Mouse (Mus musculus) forebrain, embryonic 15.5 days (tissue): ENCODE measurements around the gene Hivep3. TPM values are rescaled to one million over a fixed set of nuclear protein-coding genes. Genes with fewer than 3 reads are reported as not detected.

Source experiments
- ATAC-seq: fragments of 200-750 bp; cut with Nextera tagmentation; replicated peaks from 2 replicates; pipeline ENCODE4 v1.8.0; 2017; ENCODE audit warnings: mild to moderate bottlenecking, moderate TSS enrichment, moderate library complexity
- H3K27ac ChIP-seq: fragments of 300-500 bp; sonication (generic); replicated peaks from 2 replicates; pipeline ENCODE4 v1.5.1; 2015; ENCODE audit warnings: mild to moderate bottlenecking, inconsistent platforms
- H3K27me3 ChIP-seq: fragments of 300-500 bp; sonication (generic); 2 replicates; pipeline ENCODE4 v1.6.1; 2015; ENCODE audit warnings: inconsistent platforms
- H3K36me3 ChIP-seq: fragments of 300-500 bp; sonication (generic); 2 replicates; pipeline ENCODE4 v1.6.1; 2015; ENCODE audit warnings: mild to moderate bottlenecking, inconsistent platforms
- H3K4me1 ChIP-seq: fragments of 300-500 bp; sonication (generic); 2 replicates; pipeline ENCODE4 v1.6.1; 2015; ENCODE audit warnings: inconsistent platforms
- H3K4me2 ChIP-seq: fragments of 300-500 bp; sonication (generic); replicated peaks from 2 replicates; pipeline ENCODE4 v1.6.1; 2015; ENCODE audit warnings: mild to moderate bottlenecking, inconsistent platforms
- H3K4me3 ChIP-seq: fragments of 300-500 bp; sonication (generic); 2 replicates; pipeline ENCODE4 v1.5.1; 2015; ENCODE audit warnings: mild to moderate bottlenecking, inconsistent platforms
- H3K9ac ChIP-seq: fragments of 300-500 bp; sonication (generic); replicated peaks from 2 replicates; pipeline ENCODE4 v1.6.1; 2015; ENCODE audit warnings: mild to moderate bottlenecking, inconsistent platforms
- H3K9me3 ChIP-seq: fragments of 300-500 bp; sonication (generic); 2 replicates; pipeline ENCODE4 v1.6.1; 2016; ENCODE audit warnings: inconsistent platforms
- WGBS: fragments of 180-500 bp; shearing (Covaris S2); methylation state at CpG from one replicate; pipeline ENCODE4 v1.1.7; 2015; ENCODE audit warnings: mixed read lengths; 5-methylcytosine and 5-hydroxymethylcytosine counted together
- polyA plus RNA-seq: library from polyadenylated mRNA; unstranded; fragments of >200 nt; fragmentation: Nextera tagmentation; extraction: Ambion mirVana; gene quantifications from 2 replicates; pipeline ENCODE4 v1.2.1, GENCODE M21; 2015

Gene Hivep3
- polyA plus RNA-seq, 1 experiment from 2014 or later = 21.7 TPM

DNA sequence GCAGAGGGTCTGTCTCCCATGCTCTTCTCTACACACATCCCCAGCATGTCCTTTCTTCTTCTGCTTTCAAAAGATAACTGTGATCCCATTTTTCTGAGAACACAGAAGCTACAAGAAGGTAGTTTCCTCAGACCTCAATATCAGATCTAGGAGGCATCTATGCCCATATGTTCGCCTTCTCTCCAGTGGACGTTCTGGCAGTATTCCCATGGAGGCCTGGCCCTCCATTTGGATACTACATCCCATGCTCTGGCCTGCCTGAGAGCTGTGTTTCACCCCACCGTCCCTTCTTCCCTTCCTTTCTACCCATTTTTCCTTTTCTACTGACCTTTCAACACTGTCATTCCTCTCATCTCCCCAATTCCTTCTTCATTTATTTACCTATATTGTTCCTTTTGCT, 34.5 kb downstream of the Hivep3 start:
- Histone ChIP-seq H3K27me3 (no peaks in the 10 kb centered on the region), H3K9ac (no peak overlapping the region), H3K4me3 (no peak overlapping the region), H3K27ac (no peak overlapping the region), H3K36me3 (no peaks in the 10 kb centered on the region), H3K4me2 (no peak overlapping the region), H3K4me1 (no peaks in the 10 kb centered on the region), H3K9me3 (no peaks in the 10 kb centered on the region)
- ATAC-seq = no peak
- WGBS = 94% methylated on average over 3 of the region's 3 CpGs

DNA sequence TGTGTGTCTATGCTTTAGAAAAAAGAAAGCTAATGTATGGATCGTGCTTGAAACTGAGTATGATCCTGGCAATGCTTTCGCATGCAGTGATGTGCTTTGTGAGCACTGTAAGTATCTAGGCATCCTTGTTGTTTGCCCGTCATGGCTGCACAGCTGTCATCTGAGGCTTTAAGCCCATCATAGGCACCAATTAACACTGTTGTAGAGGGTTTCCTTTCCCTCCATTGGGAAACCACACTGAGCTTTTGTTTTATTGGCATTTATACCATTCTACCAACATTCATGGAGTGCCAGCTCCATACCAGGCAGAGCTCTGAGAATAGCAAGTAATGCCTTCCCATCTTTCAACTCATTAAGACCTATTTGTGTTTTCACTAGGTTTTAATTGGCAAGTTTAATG, 42.3 kb downstream of the Hivep3 start:
- H3K9me3 ChIP-seq = no peaks in the 10 kb centered on the region
- no peak overlapping the region for H3K4me2 ChIP-seq
- no peak overlapping the region for H3K9ac ChIP-seq
- H3K4me3 ChIP-seq = no peak overlapping the region
- peaks cover 15% of the 10 kb centered on the region for H3K4me1 ChIP-seq
- no peak overlapping the region for H3K27ac ChIP-seq
- no peaks in the 10 kb centered on the region for H3K36me3 ChIP-seq
- 24% methylated on average over 3 of the region's 3 CpGs for WGBS
- no peaks in the 10 kb centered on the region for H3K27me3 ChIP-seq
- ATAC-seq = peak; percentile 48; the same call in 1 of the 2 replicates

- H3K4me2 ChIP-seq = no peak overlapping the region
- H3K36me3 ChIP-seq = no peaks in the 10 kb centered on the region
- H3K9ac ChIP-seq = no peak overlapping the region
- ATAC-seq = no peak
- WGBS = 87% methylated on average over 3 of the region's 3 CpGs
- no peak overlapping the region for H3K27ac ChIP-seq
- no peaks in the 10 kb centered on the region for H3K27me3 ChIP-seq
- peaks cover 15% of the 10 kb centered on the region for H3K4me1 ChIP-seq
- H3K4me3 ChIP-seq = no peak overlapping the region
- H3K9me3 ChIP-seq = no peaks in the 10 kb centered on the region
These were observed 43.6 kb downstream of the Hivep3 start for GRCm38 (mm10) chr4:119777146-119777545.

- no peak for ATAC-seq
- H3K9me3 ChIP-seq = no peaks in the 10 kb centered on the region
- no peak overlapping the region for H3K9ac ChIP-seq
- H3K4me2 ChIP-seq = no peak overlapping the region
- peaks cover 15% of the 10 kb centered on the region for H3K4me1 ChIP-seq
- H3K36me3 ChIP-seq = no peaks in the 10 kb centered on the region
- no peak overlapping the region for H3K4me3 ChIP-seq
- WGBS = 52% methylated on average over 5 of the region's 5 CpGs
- H3K27ac ChIP-seq = no peak overlapping the region
- no peaks in the 10 kb centered on the region for H3K27me3 ChIP-seq
These were observed 46.2 kb downstream of the Hivep3 start for GRCm38 (mm10) chr4:119779561-119780400.

DNA sequence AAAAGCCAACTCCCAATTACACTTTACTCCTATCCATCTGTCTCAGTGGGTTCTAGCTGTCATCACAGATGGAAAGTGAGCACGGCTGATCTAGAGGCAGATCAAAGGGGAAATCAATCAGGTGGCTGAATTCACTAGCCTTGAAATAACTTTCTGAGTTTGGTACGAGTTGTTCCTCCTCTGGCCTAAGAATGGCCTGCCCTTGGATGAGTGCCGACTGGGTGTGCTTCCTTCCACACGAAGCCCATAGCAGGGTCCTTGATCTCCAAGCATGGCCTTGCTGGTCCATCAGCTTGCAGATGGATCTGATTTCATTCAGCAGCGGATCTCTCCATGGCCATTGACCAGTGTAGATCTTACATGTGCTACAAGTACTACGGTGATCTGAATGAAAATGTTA, 47.3 kb downstream of the Hivep3 start:
- Histone ChIP-seq H3K4me3 (no peak overlapping the region), H3K4me2 (no peak overlapping the region), H3K27me3 (no peaks in the 10 kb centered on the region), H3K27ac (no peak overlapping the region), H3K9me3 (no peaks in the 10 kb centered on the region), H3K4me1 (peaks cover 13% of the 10 kb centered on the region), H3K36me3 (no peaks in the 10 kb centered on the region), H3K9ac (no peak overlapping the region)
- WGBS = 87% methylated on average over 6 of the region's 6 CpGs
- no peak for ATAC-seq

DNA sequence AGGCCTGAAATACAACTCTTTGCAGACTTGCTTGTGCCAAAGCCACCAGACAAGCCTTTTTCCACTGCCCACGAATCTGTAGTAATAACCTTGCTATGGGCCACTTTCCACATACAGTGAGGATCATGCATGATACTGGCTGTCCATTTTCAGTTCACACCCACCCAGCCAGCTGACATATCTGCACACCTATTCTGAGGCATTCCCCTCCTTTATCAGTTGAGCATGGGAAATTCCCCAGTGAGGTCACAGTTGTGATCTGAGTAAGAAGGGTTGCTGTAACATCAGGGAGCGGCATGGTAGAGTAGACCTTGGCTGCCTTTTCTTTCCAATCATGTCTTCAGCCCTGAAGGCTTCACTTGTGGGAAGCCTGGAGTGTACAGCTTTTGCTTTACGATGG, 51.4 kb downstream of the Hivep3 start:
- no peak for ATAC-seq
- 91% methylated on average over 3 of the region's 3 CpGs for WGBS
- no peak overlapping the region for H3K9ac ChIP-seq
- no peaks in the 10 kb centered on the region for H3K27me3 ChIP-seq
- no peak overlapping the region for H3K4me2 ChIP-seq
- no peak overlapping the region for H3K27ac ChIP-seq
- H3K4me3 ChIP-seq = no peak overlapping the region
- peaks cover 2% of the 10 kb centered on the region; the same call in 1 of the 2 replicates for H3K4me1 ChIP-seq
- H3K9me3 ChIP-seq = no peaks in the 10 kb centered on the region
- H3K36me3 ChIP-seq = no peaks in the 10 kb centered on the region

DNA sequence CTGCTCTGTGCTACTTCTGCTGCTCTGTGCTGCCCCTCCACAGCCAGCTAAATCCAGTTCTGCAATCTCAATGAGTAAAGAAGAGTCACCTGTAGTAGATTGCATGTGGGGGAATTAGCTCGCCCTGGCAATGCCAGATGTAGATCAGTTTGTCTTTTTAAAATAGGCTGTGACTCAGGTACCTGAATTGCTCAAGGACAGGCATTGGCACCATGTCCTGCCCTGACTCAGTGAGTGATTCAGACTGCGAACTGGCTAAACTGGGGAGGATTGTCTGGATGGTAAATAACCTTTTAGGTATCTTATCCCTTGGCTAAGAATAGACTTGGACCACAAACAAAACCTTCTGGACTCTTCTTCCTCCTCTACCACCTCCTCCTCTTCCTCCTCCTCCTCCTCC, 52.7 kb downstream of the Hivep3 start:
- Histone ChIP-seq H3K27me3 (no peaks in the 10 kb centered on the region), H3K27ac (no peak overlapping the region), H3K9ac (no peak overlapping the region), H3K4me3 (no peak overlapping the region), H3K4me2 (no peak overlapping the region), H3K9me3 (no peaks in the 10 kb centered on the region), H3K36me3 (no peaks in the 10 kb centered on the region), H3K4me1 (no peaks in the 10 kb centered on the region)
- WGBS = 87% methylated on average over 2 of the region's 2 CpGs
- ATAC-seq = no peak

GRCm38 (mm10) chr4:119786721-119787120, 53.1 kb downstream of the Hivep3 start:
- Histone ChIP-seq H3K9me3 (no peaks in the 10 kb centered on the region), H3K36me3 (no peaks in the 10 kb centered on the region), H3K4me3 (no peak overlapping the region), H3K9ac (no peak overlapping the region), H3K27me3 (no peaks in the 10 kb centered on the region), H3K27ac (no peak overlapping the region), H3K4me2 (no peak overlapping the region), H3K4me1 (no peaks in the 10 kb centered on the region)
- 60% methylated on average over 1 of the region's 2 CpGs for WGBS
- no peak for ATAC-seq

GRCm38 (mm10) chr4:119788746-119789145, 55.2 kb downstream of the Hivep3 start:
- no peak overlapping the region for H3K9ac ChIP-seq
- H3K4me1 ChIP-seq = no peaks in the 10 kb centered on the region
- no peaks in the 10 kb centered on the region for H3K9me3 ChIP-seq
- no peak overlapping the region for H3K4me2 ChIP-seq
- no peak overlapping the region for H3K4me3 ChIP-seq
- no peak for ATAC-seq
- no peaks in the 10 kb centered on the region for H3K36me3 ChIP-seq
- 91% methylated on average over 6 of the region's 6 CpGs for WGBS
- H3K27me3 ChIP-seq = no peaks in the 10 kb centered on the region
- H3K27ac ChIP-seq = no peak overlapping the region

- no peaks in the 10 kb centered on the region for H3K9me3 ChIP-seq
- no peaks in the 10 kb centered on the region for H3K36me3 ChIP-seq
- no peak overlapping the region for H3K27ac ChIP-seq
- no peaks in the 10 kb centered on the region for H3K4me1 ChIP-seq
- no peak for ATAC-seq
- H3K9ac ChIP-seq = no peak overlapping the region
- H3K4me2 ChIP-seq = no peak overlapping the region
- H3K27me3 ChIP-seq = no peaks in the 10 kb centered on the region
- H3K4me3 ChIP-seq = no peak overlapping the region
- WGBS = 58% methylated on average over 9 of the region's 9 CpGs
These were observed 56.0 kb downstream of the Hivep3 start for GRCm38 (mm10) chr4:119789495-119790148.

GRCm38 (mm10) chr4:119798891-119799290, 65.3 kb downstream of the Hivep3 start:
- H3K9ac ChIP-seq = no peak overlapping the region
- no peaks in the 10 kb centered on the region for H3K27me3 ChIP-seq
- no peak for ATAC-seq
- no peak overlapping the region for H3K4me2 ChIP-seq
- no peaks in the 10 kb centered on the region for H3K36me3 ChIP-seq
- no peaks in the 10 kb centered on the region for H3K9me3 ChIP-seq
- no peaks in the 10 kb centered on the region for H3K4me1 ChIP-seq
- H3K4me3 ChIP-seq = no peak overlapping the region
- no peak overlapping the region for H3K27ac ChIP-seq
- WGBS = 71% methylated on average over 3 of the region's 3 CpGs

DNA sequence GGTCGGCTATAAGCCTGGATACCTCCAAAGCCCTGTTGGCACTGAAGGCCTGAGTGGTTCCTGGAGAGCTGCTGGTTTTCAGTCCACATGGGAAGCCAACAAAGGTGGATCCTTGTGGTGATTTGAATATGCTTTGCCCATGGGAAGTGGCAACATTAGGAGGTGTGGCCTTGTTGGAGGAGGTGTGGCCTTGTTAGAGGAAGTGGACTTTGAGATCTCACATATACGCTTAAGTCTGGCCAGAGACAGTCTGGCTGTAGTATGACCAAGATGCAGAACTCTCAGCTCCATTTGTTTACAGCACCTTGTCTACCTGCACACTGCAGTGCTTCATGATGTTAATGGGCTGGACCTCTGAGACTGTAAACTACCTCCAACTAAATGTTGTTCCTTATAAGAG, 73.0 kb downstream of the Hivep3 start:
- Histone ChIP-seq H3K4me2 (no peak overlapping the region), H3K27me3 (no peaks in the 10 kb centered on the region), H3K4me3 (no peak overlapping the region), H3K27ac (no peak overlapping the region), H3K36me3 (no peaks in the 10 kb centered on the region), H3K9me3 (no peaks in the 10 kb centered on the region), H3K9ac (no peak overlapping the region), H3K4me1 (no peaks in the 10 kb centered on the region)
- 90% methylated on average over 2 of the region's 2 CpGs for WGBS
- no peak for ATAC-seq
